Mouse (Mus musculus) MEL (cell line): ENCODE measurements at regions not wholly inside any gene's neighbourhood (a gene's known extent, or its start where the extent isn't known, plus 50 kb on each side); places are given as distances from the start of the nearest gene placed in this dataset.
A peak's percentile ranks its signal among the peaks of the same experiment; 100 is the strongest.

Experiments
- DNase-seq: peaks from one replicate; pipeline ENCODE4 v3.0.0; 2011; ENCODE audit warnings: low read depth, low spot score
- H3K27ac ChIP-seq: 2 replicates; pipeline ENCODE4 v1.5.1; 2012; ENCODE audit warnings: low read depth, mild to moderate bottlenecking, control low read depth, low read length, moderate library complexity; ENCODE audit not compliant: control insufficient read depth
- H3K27me3 ChIP-seq, 2 experiments: fragments of 150-350 bp in 1 of 2; sonication (generic) in 1 of 2; 2 replicates each; pipeline ENCODE4 v1.6.1; 2012; ENCODE audit warnings: low read length in 2 of 2, mild to moderate bottlenecking in 2 of 2, improper control_type of control experiment in 1 of 2, moderate library complexity in 1 of 2; ENCODE audit not compliant: insufficient read depth in 2 of 2, control insufficient read depth in 1 of 2
- H3K36me3 ChIP-seq, 2 experiments: 2 replicates each; pipeline ENCODE4 v1.6.1; 2012 to 2014; ENCODE audit warnings: low read length in 2 of 2, improper control_type of control experiment in 1 of 2, inconsistent platforms in 1 of 2, mild to moderate bottlenecking in 1 of 2; ENCODE audit not compliant: insufficient read depth in 2 of 2, control insufficient read depth in 1 of 2
- H3K4me1 ChIP-seq, 2 experiments: fragments of 150-350 bp in 1 of 2; sonication (generic) in 1 of 2; 2 replicates each; pipeline ENCODE4 v1.6.1; 2012; ENCODE audit warnings: low read length in 2 of 2, improper control_type of control experiment in 1 of 2, mild to moderate bottlenecking in 1 of 2; ENCODE audit not compliant: insufficient read depth in 2 of 2, control insufficient read depth in 1 of 2
- H3K4me3 ChIP-seq, 2 experiments: fragments of 150-350 bp in 1 of 2; sonication (generic) in 1 of 2; 2 replicates each; pipeline ENCODE4 v1.5.1; 2012; ENCODE audit warnings: low read depth in 2 of 2, low read length in 2 of 2, mild to moderate bottlenecking in 2 of 2, moderate library complexity in 2 of 2, control low read depth in 1 of 2, improper control_type of control experiment in 1 of 2; ENCODE audit not compliant: control insufficient read depth in 1 of 2, insufficient read depth in 1 of 2
- H3K79me2 ChIP-seq: 2 replicates; pipeline ENCODE4 v1.6.1; 2012; ENCODE audit warnings: mild to moderate bottlenecking, low read length, moderate library complexity; ENCODE audit not compliant: control insufficient read depth, poor library complexity, insufficient read depth
- H3K9ac ChIP-seq: 2 replicates; pipeline ENCODE4 v1.6.1; 2012; ENCODE audit warnings: low read depth, mild to moderate bottlenecking, control low read depth, low read length, moderate library complexity; ENCODE audit not compliant: control insufficient read depth, poor library complexity, severe bottlenecking
- H3K9me3 ChIP-seq: fragments of 150-350 bp; sonication (generic); replicated peaks from 2 replicates; pipeline ENCODE4 v1.6.1; 2012; ENCODE audit warnings: mild to moderate bottlenecking, low read length, improper control_type of control experiment, moderate library complexity; ENCODE audit not compliant: insufficient read depth
- BHLHE40 ChIP-seq: IDR thresholded peaks from 2 replicates; pipeline ENCODE4 v1.6.1; 2012; ENCODE audit warnings: low read depth, mild to moderate bottlenecking, inconsistent platforms, low read length, improper control_type of control experiment, borderline replicate concordance
- CHD2 ChIP-seq: IDR thresholded peaks from 2 replicates; pipeline ENCODE4 v1.6.1; 2011; ENCODE audit warnings: low read length, improper control_type of control experiment
- CTCF ChIP-seq, 3 experiments: IDR thresholded peaks in 2 of 3; conservative IDR thresholded peaks in 1 of 3; 2 replicates each; pipeline ENCODE4 v1.5.1; 2011 to 2012; ENCODE audit warnings: low read length in 3 of 3, low read depth in 2 of 3, mild to moderate bottlenecking in 2 of 3, improper control_type of control experiment in 1 of 3, inconsistent platforms in 1 of 3, mixed read lengths in 1 of 3, moderate library complexity in 1 of 3; ENCODE audit not compliant: control insufficient read depth in 1 of 3, insufficient read depth in 1 of 3, poor library complexity in 1 of 3, severe bottlenecking in 1 of 3
- ELF1 ChIP-seq: IDR thresholded peaks from 2 replicates; pipeline ENCODE4 v1.6.1; 2014; ENCODE audit warnings: low read depth, mild to moderate bottlenecking, inconsistent platforms, low read length, improper control_type of control experiment, moderate library complexity
- ETS1 ChIP-seq: IDR thresholded peaks from 2 replicates; pipeline ENCODE4 v1.6.1; 2012; ENCODE audit warnings: low read depth, mild to moderate bottlenecking, inconsistent platforms, low read length, improper control_type of control experiment, moderate library complexity
- GATA1 ChIP-seq: IDR thresholded peaks from 2 replicates; pipeline ENCODE4 v1.6.1; 2011; ENCODE audit warnings: low read depth, low read length, improper control_type of control experiment
- KAT2A ChIP-seq: conservative IDR thresholded peaks from 2 replicates; pipeline ENCODE4 v1.6.1; 2012; ENCODE audit warnings: low read depth, low read length, improper control_type of control experiment, inconsistent platforms
- MAFK ChIP-seq: IDR thresholded peaks from 2 replicates; pipeline ENCODE4 v1.6.1; 2011; ENCODE audit warnings: low read depth, mild to moderate bottlenecking, low read length, improper control_type of control experiment, borderline replicate concordance
- MAZ ChIP-seq: IDR thresholded peaks from 2 replicates; pipeline ENCODE4 v1.6.1; 2012; ENCODE audit warnings: low read depth, mild to moderate bottlenecking, inconsistent platforms, low read length, improper control_type of control experiment
- MXI1 ChIP-seq: IDR thresholded peaks from 2 replicates; pipeline ENCODE4 v1.6.1; 2011; ENCODE audit warnings: mild to moderate bottlenecking, low read depth, low read length, improper control_type of control experiment
- MYC ChIP-seq: IDR thresholded peaks from 2 replicates; pipeline ENCODE4 v1.6.1; 2011; ENCODE audit warnings: low read depth, mild to moderate bottlenecking, low read length, improper control_type of control experiment, moderate library complexity
- POLR2A ChIP-seq, 2 experiments: IDR thresholded peaks; 2 replicates each; pipeline ENCODE4 v1.6.1; 2011 to 2012; ENCODE audit warnings: low read length in 2 of 2, mild to moderate bottlenecking in 2 of 2, control low read depth in 1 of 2, improper control_type of control experiment in 1 of 2, low read depth in 1 of 2, moderate library complexity in 1 of 2; ENCODE audit not compliant: control insufficient read depth in 1 of 2, insufficient read depth in 1 of 2, poor library complexity in 1 of 2
- POLR2AphosphoS5 ChIP-seq: IDR thresholded peaks from 2 replicates; pipeline ENCODE4 v1.6.1; 2012; ENCODE audit warnings: low read depth, borderline replicate concordance, mild to moderate bottlenecking, inconsistent platforms, low read length, moderate library complexity, mixed read lengths
- RCOR1 ChIP-seq: IDR thresholded peaks from 2 replicates; pipeline ENCODE4 v1.6.1; 2012; ENCODE audit warnings: low read depth, mild to moderate bottlenecking, inconsistent platforms, low read length, improper control_type of control experiment
- SMC3 ChIP-seq: IDR thresholded peaks from 2 replicates; pipeline ENCODE4 v1.6.1; 2011; ENCODE audit warnings: low read depth, low read length, improper control_type of control experiment
- TAL1 ChIP-seq: IDR thresholded peaks from 2 replicates; pipeline ENCODE4 v1.6.1; 2012; ENCODE audit warnings: mild to moderate bottlenecking, inconsistent platforms, low read length, moderate library complexity, mixed read lengths
- TBP ChIP-seq: IDR thresholded peaks from 2 replicates; pipeline ENCODE4 v1.8.0; 2011; ENCODE audit warnings: low read depth, low read length, improper control_type of control experiment
- TCF12 ChIP-seq: IDR thresholded peaks from 2 replicates; pipeline ENCODE4 v1.6.1; 2014; ENCODE audit warnings: low read depth, mild to moderate bottlenecking, inconsistent platforms, low read length, improper control_type of control experiment, moderate library complexity
- UBTF ChIP-seq: IDR thresholded peaks from 2 replicates; pipeline ENCODE4 v1.6.1; 2012; ENCODE audit warnings: low read depth, mild to moderate bottlenecking, inconsistent platforms, low read length, improper control_type of control experiment, moderate library complexity, borderline replicate concordance; ENCODE audit not compliant: insufficient read depth
- USF1 ChIP-seq: IDR thresholded peaks from 2 replicates; pipeline ENCODE4 v1.6.1; 2014; ENCODE audit warnings: low read depth, mild to moderate bottlenecking, inconsistent platforms, low read length, improper control_type of control experiment, moderate library complexity
- ZC3H11A ChIP-seq: IDR thresholded peaks from 2 replicates; pipeline ENCODE4 v1.6.1; 2012; ENCODE audit warnings: low read depth, mild to moderate bottlenecking, inconsistent platforms, low read length, improper control_type of control experiment

DNA sequence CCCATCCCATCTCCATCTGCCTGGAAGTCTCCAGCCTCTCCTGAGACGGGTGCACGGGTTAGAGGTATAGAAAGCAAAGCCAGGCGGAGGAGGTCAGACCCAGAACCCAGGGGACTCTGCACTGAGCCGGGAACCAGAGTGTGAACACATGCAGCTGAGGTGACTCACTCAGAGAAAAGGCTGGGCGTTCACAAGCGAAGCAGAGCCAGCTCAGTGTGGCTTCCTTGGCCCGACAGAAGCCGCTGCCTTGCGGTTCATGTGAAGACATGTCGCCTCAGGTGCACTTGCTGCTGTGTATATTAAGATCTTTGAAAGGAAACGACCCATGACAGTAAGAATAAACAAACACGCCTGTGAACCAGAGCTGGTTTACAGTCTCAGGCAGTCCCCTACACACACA is 163.6 kb downstream of the Bmp7 start:
- Histone ChIP-seq H3K79me2 (no peaks in the 10 kb centered on the region), H3K9ac (no peak overlapping the region), H3K27me3 (no peaks in the 10 kb centered on the region), H3K4me3 (no peak overlapping the region), H3K27ac (no peak overlapping the region), H3K36me3 (no peaks in the 10 kb centered on the region), H3K9me3 (no peaks in the 10 kb centered on the region)
- TF ChIP-seq MXI1, result no peak
- TF ChIP-seq ELF1, result no peak
- TF ChIP-seq CHD2, result no peak
- TF ChIP-seq, all 39 proteins: peak for 0
- no peak for DNase-seq
- H3K4me1 ChIP-seq, result no peaks in the 10 kb centered on the region

DNA sequence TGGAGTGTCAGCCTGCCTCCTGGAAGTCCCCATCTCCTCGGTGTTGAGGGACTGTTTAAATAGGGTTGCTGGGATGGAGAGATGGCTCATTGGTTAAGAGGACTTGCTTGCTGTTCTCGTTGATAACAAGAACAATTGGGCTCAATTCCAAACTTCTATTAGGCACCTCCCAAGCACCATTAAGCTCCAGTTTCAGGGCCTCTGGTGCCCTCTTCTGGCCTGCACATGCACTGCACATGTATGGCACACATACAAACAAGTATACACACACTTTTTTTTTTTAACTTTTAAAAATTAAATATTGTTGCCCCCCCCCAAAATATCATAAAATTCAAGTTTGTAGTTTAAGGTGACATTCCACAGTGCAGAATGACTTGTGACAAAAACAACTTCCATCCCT is 162.3 kb downstream of the Bmp7 start:
- Histone ChIP-seq H3K4me3 (no peak overlapping the region), H3K4me1 (no peaks in the 10 kb centered on the region), H3K27me3 (no peaks in the 10 kb centered on the region), H3K27ac (no peak overlapping the region), H3K36me3 (no peaks in the 10 kb centered on the region), H3K9ac (no peak overlapping the region), H3K9me3 (no peaks in the 10 kb centered on the region), H3K79me2 (no peaks in the 10 kb centered on the region)
- no peak for TF ChIP-seq ELF1
- peak; percentile 3 to 30 (median 21); a peak in 2 of 6 replicates for TF ChIP-seq CTCF (IDR thresholded peaks at IDR 0.05 in 2 of 3, conservative IDR thresholded peaks at IDR 0.05 in 1 of 3; ENCODE audit: control insufficient read depth in 1 of 3, insufficient read depth in 1 of 3, low read depth in 2 of 3, low read length in 3 of 3, poor library complexity in 1 of 3, severe bottlenecking in 1 of 3)
- DNase-seq, result peak; percentile 5

- Histone ChIP-seq H3K9ac (no peak overlapping the region), H3K79me2 (no peaks in the 10 kb centered on the region), H3K4me3 (no peak overlapping the region), H3K27me3 (no peaks in the 10 kb centered on the region), H3K36me3 (no peaks in the 10 kb centered on the region), H3K9me3 (no peaks in the 10 kb centered on the region), H3K4me1 (no peaks in the 10 kb centered on the region), H3K27ac (no peak overlapping the region)
- DNase-seq, result no peak
- no peak for TF ChIP-seq RCOR1
- TF ChIP-seq GATA1, result no peak
- no peak for TF ChIP-seq USF1
- TF ChIP-seq TBP, result no peak
- no peak for TF ChIP-seq MAZ
- no peak for TF ChIP-seq TCF12
- no peak for TF ChIP-seq ETS1
- no peak for TF ChIP-seq POLR2AphosphoS5
- no peak for TF ChIP-seq BHLHE40
- no peak for TF ChIP-seq MYC
- no peak for TF ChIP-seq POLR2A (IDR thresholded peaks at IDR 0.05; ENCODE audit: control insufficient read depth in 1 of 2, insufficient read depth in 1 of 2, low read depth in 1 of 2, low read length in 2 of 2, poor library complexity in 1 of 2)
- no peak for TF ChIP-seq MAFK
- TF ChIP-seq ELF1, result no peak
- TF ChIP-seq KAT2A, result no peak
- no peak for TF ChIP-seq TAL1
- TF ChIP-seq CTCF (IDR thresholded peaks at IDR 0.05 in 2 of 3, conservative IDR thresholded peaks at IDR 0.05 in 1 of 3; ENCODE audit: control insufficient read depth in 1 of 3, insufficient read depth in 1 of 3, low read depth in 2 of 3, low read length in 3 of 3, poor library complexity in 1 of 3, severe bottlenecking in 1 of 3), result no peak
- TF ChIP-seq SMC3, result no peak
- no peak for TF ChIP-seq UBTF
- no peak for TF ChIP-seq CHD2
- TF ChIP-seq ZC3H11A, result no peak
These were observed 161.0 kb downstream of the Bmp7 start for GRCm38 (mm10) chr2:172779096-172779495.
